20 mouse cellular contexts compared by ENCODE assay signal in the genomic region with DNA sequence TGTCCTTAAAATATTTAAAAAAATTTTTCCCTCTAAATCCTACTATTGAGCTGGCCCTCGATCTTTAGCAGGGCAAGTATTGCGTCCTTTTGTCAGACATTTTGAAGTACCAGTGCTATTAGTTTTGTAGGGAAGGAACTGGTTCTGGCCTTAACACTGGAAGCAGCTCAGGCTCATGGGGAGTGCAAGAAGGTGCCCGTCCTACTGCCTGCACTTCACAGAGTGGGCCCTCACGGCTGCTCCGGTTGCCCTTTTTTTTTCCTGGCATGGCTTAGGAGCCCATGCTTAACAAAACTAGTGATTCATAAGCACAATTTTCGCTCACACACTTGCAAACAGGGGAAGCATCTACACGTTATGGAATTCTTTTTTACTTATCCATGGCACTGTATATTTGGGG. TPM values are rescaled to one million over a fixed set of nuclear protein-coding genes. Genes with fewer than 3 reads are reported as not detected.
DNase-seq lines count a peak whose midpoint lies in the region; ATAC-seq lines count a peak whose summit lies in the region.
"Had no signal": no experiment of that assay in that cellular context is flagged by ENCODE, and none has a peak within 500 bp of the region (broad histone marks: within the 10 kb centered on the region; RNA-seq: fewer than 3 reads in every experiment).

No protein-coding gene starts in this region.

- no peak overlapping the region for H3K27ac ChIP-seq in heart, embryonic 10.5 days
- no peak overlapping the region for H3K27ac ChIP-seq in intestine, embryonic 16.5 days (ENCODE audit: low read length)
- H3K27ac ChIP-seq in limb, embryonic 12.5 days, result peak overlapping the region; percentile 100
- H3K27ac ChIP-seq: midbrain, embryonic 10.5 days had no signal

- WGBS in heart, embryonic 10.5 days, result 2% methylated on average over 7 of the region's 7 CpGs
- 6% methylated on average over 7 of the region's 7 CpGs for WGBS in intestine, embryonic 16.5 days
- 2% methylated on average over 7 of the region's 7 CpGs for WGBS in limb, embryonic 12.5 days

- H3K4me3 ChIP-seq in heart, embryonic 10.5 days, result no peak overlapping the region
- H3K4me3 ChIP-seq in intestine, embryonic 16.5 days (ENCODE audit: low read length), result peak overlapping the region; percentile 23
- peak overlapping the region; percentile 99 for H3K4me3 ChIP-seq in limb, embryonic 12.5 days (replicated peaks)
- H3K4me3 ChIP-seq: midbrain, embryonic 10.5 days had no signal

- peaks cover 99% of the 10 kb centered on the region for H3K27me3 ChIP-seq in heart, embryonic 10.5 days (ENCODE audit: insufficient read depth, poor library complexity, severe bottlenecking)
- peaks cover 86% of the 10 kb centered on the region for H3K27me3 ChIP-seq in intestine, embryonic 16.5 days (replicated peaks; ENCODE audit: control insufficient read depth, insufficient read depth, low read length)
- peaks cover 3% of the 10 kb centered on the region; the same call in 1 of the 2 replicates for H3K27me3 ChIP-seq in limb, embryonic 12.5 days

- no peaks in the 10 kb centered on the region for H3K36me3 ChIP-seq in heart, embryonic 10.5 days
- H3K36me3 ChIP-seq in intestine, embryonic 16.5 days (ENCODE audit: control insufficient read depth, insufficient read depth, low read length), result no peaks in the 10 kb centered on the region
- H3K36me3 ChIP-seq in limb, embryonic 12.5 days, result peaks cover 16% of the 10 kb centered on the region
- H3K36me3 ChIP-seq: midbrain, embryonic 10.5 days had no signal

- peaks cover 9% of the 10 kb centered on the region for H3K4me1 ChIP-seq in heart, embryonic 10.5 days
- peaks cover 2% of the 10 kb centered on the region; the same call in 1 of the 2 replicates for H3K4me1 ChIP-seq in intestine, embryonic 16.5 days (ENCODE audit: control insufficient read depth, insufficient read depth, low read length)
- H3K4me1 ChIP-seq in limb, embryonic 12.5 days (replicated peaks), result peaks cover 57% of the 10 kb centered on the region

- no peaks in the 10 kb centered on the region for H3K9me3 ChIP-seq in heart, embryonic 10.5 days
- no peaks in the 10 kb centered on the region for H3K9me3 ChIP-seq in intestine, embryonic 16.5 days (ENCODE audit: control insufficient read depth, low read length)
- H3K9me3 ChIP-seq in limb, embryonic 12.5 days, result no peaks in the 10 kb centered on the region
- H3K9me3 ChIP-seq: midbrain, embryonic 10.5 days had no signal

- ATAC-seq in intestine, embryonic 16.5 days, result no peak
- ATAC-seq in limb, embryonic 12.5 days (ENCODE audit: insufficient number of reproducible peaks, insufficient read depth, low FRiP score, low TSS enrichment, low read depth), result no peak
- ATAC-seq in granulocyte monocyte progenitor cell, adult 5-6 weeks (replicated peaks; ENCODE audit: poor library complexity, severe bottlenecking), result no peak
- ATAC-seq: activated CD4-positive, CD25-positive, alpha-beta regulatory T cell, adult 4 months; CD4-positive, CD25-positive, alpha-beta regulatory T cell, adult 4 months had no signal

- peak; percentile 9 for DNase-seq in heart, postnatal 4 days
- DNase-seq in heart, embryonic 10.5 days (ENCODE audit: low spot score), result no peak
- DNase-seq in 3134 (ENCODE audit: extremely low read depth, insufficient read length, low spot score), result peak; percentile 60
- no peak for DNase-seq in lung, postnatal 14 days
- no peak for DNase-seq in layer of hippocampus, postnatal 14 days (ENCODE audit: low spot score in 2 of 2)
- DNase-seq: gastrocnemius, postnatal 14 days; right cerebral cortex, postnatal 25 days; thymus, postnatal 25 days had no signal

- H3K4me2 ChIP-seq in intestine, embryonic 16.5 days (ENCODE audit: low read depth, low read length), result no peak overlapping the region
- H3K4me2 ChIP-seq in limb, embryonic 12.5 days, result peak overlapping the region; percentile 96
- H3K4me2 ChIP-seq: liver, embryonic 11.5 days had no signal

- no peak overlapping the region for H3K9ac ChIP-seq in intestine, embryonic 16.5 days (ENCODE audit: low read depth, low read length)
- peak overlapping the region; percentile 100 for H3K9ac ChIP-seq in limb, embryonic 12.5 days (replicated peaks)

RNA-seq across cellular contexts. Expression of a gene that starts 1.7 kb away (rescaled TPM):
- not detected for total RNA-seq in heart, postnatal 4 days (2021)
- 0.30 and 3.6 TPM in 2 replicates for polyA plus RNA-seq in heart, embryonic 10.5 days (2016; fragmentation: Nextera tagmentation; extraction: Ambion mirVana)
- 8.6 and 10.0 TPM in 2 replicates for polyA plus RNA-seq in intestine, embryonic 16.5 days (2015; fragmentation: Nextera tagmentation; extraction: Ambion mirVana)
- polyA plus RNA-seq in limb, embryonic 12.5 days (2016; fragmentation: Nextera tagmentation; extraction: Ambion mirVana), result 272 and 294 TPM in 2 replicates
- 0.47 TPM in 1 of 2 replicates, not detected in the other for total RNA-seq in granulocyte monocyte progenitor cell, adult 5-6 weeks (2014; fragmentation: Nextera tagmentation)
- total RNA-seq in granulocyte monocyte progenitor cell, adult 5-6 weeks (2017), result 0.57 TPM in 1 of 2 replicates, not detected in the other
- total RNA-seq in layer of hippocampus, postnatal 14 days (2021), result not detected
- total RNA-seq: layer of hippocampus, postnatal 25 days had no signal
- polyA plus RNA-seq: activated CD4-positive, CD25-positive, alpha-beta regulatory T cell, adult 4 months; CD4-positive, CD25-positive, alpha-beta regulatory T cell, adult 4 months; cerebellum, adult 2 months; heart, embryonic 16.5 days; lung, embryonic 16.5 days had no signal

RNA-seq across cellular contexts. Expression of a gene that starts 6.6 kb away (rescaled TPM):
- not detected for total RNA-seq in heart, postnatal 4 days (2021)
- polyA plus RNA-seq in heart, embryonic 10.5 days (2016; fragmentation: Nextera tagmentation; extraction: Ambion mirVana), result 0.06 and 1.7 TPM in 2 replicates
- polyA plus RNA-seq in intestine, embryonic 16.5 days (2015; fragmentation: Nextera tagmentation; extraction: Ambion mirVana), result 1.4 and 1.9 TPM in 2 replicates
- 88.2 and 96.8 TPM in 2 replicates for polyA plus RNA-seq in limb, embryonic 12.5 days (2016; fragmentation: Nextera tagmentation; extraction: Ambion mirVana)
- total RNA-seq in granulocyte monocyte progenitor cell, adult 5-6 weeks (2014; fragmentation: Nextera tagmentation), result not detected in 2 replicates
- not detected in 2 replicates for total RNA-seq in granulocyte monocyte progenitor cell, adult 5-6 weeks (2017)
- total RNA-seq in layer of hippocampus, postnatal 14 days (2021), result not detected
- total RNA-seq: layer of hippocampus, postnatal 25 days had no signal
- polyA plus RNA-seq: activated CD4-positive, CD25-positive, alpha-beta regulatory T cell, adult 4 months; brain, embryonic 14.5 days; CD4-positive, CD25-positive, alpha-beta regulatory T cell, adult 4 months; cerebellum, adult 2 months; heart, embryonic 16.5 days; lung, embryonic 16.5 days; midbrain, embryonic 10.5 days had no signal

RNA-seq across cellular contexts. Expression of a gene that starts 8.1 kb away (rescaled TPM):
- not detected for total RNA-seq in heart, postnatal 4 days (2021)
- 0.37 and 5.6 TPM in 2 replicates for polyA plus RNA-seq in heart, embryonic 10.5 days (2016; fragmentation: Nextera tagmentation; extraction: Ambion mirVana)
- 3.0 and 3.2 TPM in 2 replicates for polyA plus RNA-seq in intestine, embryonic 16.5 days (2015; fragmentation: Nextera tagmentation; extraction: Ambion mirVana)
- polyA plus RNA-seq in limb, embryonic 12.5 days (2016; fragmentation: Nextera tagmentation; extraction: Ambion mirVana), result 74.7 and 77.4 TPM in 2 replicates
- total RNA-seq in granulocyte monocyte progenitor cell, adult 5-6 weeks (2014; fragmentation: Nextera tagmentation), result 8.9 and 14.7 TPM in 2 replicates
- total RNA-seq in granulocyte monocyte progenitor cell, adult 5-6 weeks (2017), result 16.8 and 24.4 TPM in 2 replicates
- total RNA-seq in layer of hippocampus, postnatal 14 days (2021), result not detected
- total RNA-seq: layer of hippocampus, postnatal 25 days had no signal
- polyA plus RNA-seq: brain, embryonic 14.5 days; cerebellum, adult 2 months; midbrain, embryonic 10.5 days had no signal

RNA-seq across cellular contexts. Expression of a gene that starts 17.3 kb away (rescaled TPM):
- total RNA-seq in heart, postnatal 4 days (2021), result under 1 TPM in 1 of 2 experiments, not detected in 1; 0.20 TPM
- polyA plus RNA-seq in heart, embryonic 10.5 days (2016; fragmentation: Nextera tagmentation; extraction: Ambion mirVana), result 0.11 and 2.5 TPM in 2 replicates
- 6.0 and 8.2 TPM in 2 replicates for polyA plus RNA-seq in intestine, embryonic 16.5 days (2015; fragmentation: Nextera tagmentation; extraction: Ambion mirVana)
- polyA plus RNA-seq in limb, embryonic 12.5 days (2016; fragmentation: Nextera tagmentation; extraction: Ambion mirVana), result 11.7 and 13.8 TPM in 2 replicates
- total RNA-seq in granulocyte monocyte progenitor cell, adult 5-6 weeks (2014; fragmentation: Nextera tagmentation), result 18.3 and 20.5 TPM in 2 replicates
- total RNA-seq in granulocyte monocyte progenitor cell, adult 5-6 weeks (2017), result 6.4 and 10.8 TPM in 2 replicates
- total RNA-seq in layer of hippocampus, postnatal 14 days (2021), result under 1 TPM; 0.16 to 0.45 TPM
- total RNA-seq: layer of hippocampus, postnatal 25 days had no signal
- polyA plus RNA-seq: activated CD4-positive, CD25-positive, alpha-beta regulatory T cell, adult 4 months; CD4-positive, CD25-positive, alpha-beta regulatory T cell, adult 4 months; midbrain, embryonic 10.5 days had no signal

RNA-seq across cellular contexts. Expression of a gene that starts 21.7 kb away (rescaled TPM):
- total RNA-seq in heart, postnatal 4 days (2021), result not detected
- polyA plus RNA-seq in heart, embryonic 10.5 days (2016; fragmentation: Nextera tagmentation; extraction: Ambion mirVana), result not detected in 2 replicates
- polyA plus RNA-seq in intestine, embryonic 16.5 days (2015; fragmentation: Nextera tagmentation; extraction: Ambion mirVana), result 0.24 and 0.45 TPM in 2 replicates
- 33.1 and 34.1 TPM in 2 replicates for polyA plus RNA-seq in limb, embryonic 12.5 days (2016; fragmentation: Nextera tagmentation; extraction: Ambion mirVana)
- total RNA-seq in granulocyte monocyte progenitor cell, adult 5-6 weeks (2014; fragmentation: Nextera tagmentation), result not detected in 2 replicates
- not detected in 2 replicates for total RNA-seq in granulocyte monocyte progenitor cell, adult 5-6 weeks (2017)
- total RNA-seq in layer of hippocampus, postnatal 14 days (2021), result not detected
- total RNA-seq: layer of hippocampus, postnatal 25 days had no signal
- polyA plus RNA-seq: activated CD4-positive, CD25-positive, alpha-beta regulatory T cell, adult 4 months; brain, embryonic 14.5 days; CD4-positive, CD25-positive, alpha-beta regulatory T cell, adult 4 months; cerebellum, adult 2 months; heart, embryonic 16.5 days; lung, embryonic 16.5 days; midbrain, embryonic 10.5 days had no signal

Comparison
In these comparisons a context has a peak if more than half of its experiments do, and no peak if none do; other contexts are left out.
1. DNase-seq: peak in heart, postnatal 4 days (single experiment) and 3134 (single experiment); none in heart, embryonic 10.5 days (single experiment), lung, postnatal 14 days (single experiment) and layer of hippocampus, postnatal 14 days (0 of 2).
2. RNA of a gene that starts 8.1 kb away (total RNA-seq): 8.9 to 24.4 TPM in granulocyte monocyte progenitor cell, adult 5-6 weeks; not detected in heart, postnatal 4 days and not detected in layer of hippocampus, postnatal 14 days; every median in the first group is over 4 times any median in the second.